Mouse (Mus musculus): ENCODE data around the gene Coq7. TPM values are rescaled to one million over a fixed set of nuclear protein-coding genes. Genes with fewer than 3 reads are reported as not detected.
A peak's percentile ranks its signal among the peaks of the same experiment; 100 is the strongest.

Coq7 gene
- polyA plus RNA-seq, 1 experiment from 2014 or later, result 145 TPM

DNA sequence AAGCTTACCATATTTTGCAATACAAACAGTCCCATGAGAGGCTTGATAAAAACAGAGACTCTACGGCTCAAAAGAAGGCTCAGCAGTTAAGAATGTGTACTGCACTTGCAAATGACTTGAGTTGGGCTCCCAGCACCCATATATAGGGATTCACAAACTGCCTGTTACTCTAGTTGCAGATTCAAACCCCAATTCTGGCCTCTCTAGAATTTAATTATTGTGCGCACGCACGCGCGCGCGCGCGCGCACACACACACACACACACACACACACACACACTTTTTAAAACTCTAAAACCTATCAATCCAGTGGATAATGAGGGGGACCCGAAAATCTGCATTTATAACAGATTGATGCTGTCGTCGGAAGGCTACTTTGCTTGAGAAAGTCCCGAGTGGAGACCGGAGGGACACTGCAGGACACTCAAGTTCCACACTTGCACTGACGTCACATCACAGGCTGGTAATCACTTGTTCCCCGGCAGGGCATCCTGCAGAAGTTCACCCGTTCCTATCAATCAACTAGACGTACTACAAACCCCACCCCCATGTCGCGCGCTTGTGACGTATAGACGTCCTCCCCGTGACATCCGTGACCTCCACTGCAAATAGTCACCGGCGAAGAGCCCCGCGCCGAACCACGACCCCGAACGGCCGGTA is 508 bp downstream of the Coq7 start:
- peak; percentile 85 for ATAC-seq (ENCODE audit: extremely low read depth, insufficient number of reproducible peaks, low FRiP score, low TSS enrichment)
- Histone ChIP-seq H3K27me3 (replicated peaks) (no peaks in the 10 kb centered on the region), H3K36me3 (peaks cover 16% of the 10 kb centered on the region), H3K9me3 (no peaks in the 10 kb centered on the region), H3K4me3 (peak overlapping the region; percentile 67), H3K27ac (replicated peaks) (peak overlapping the region; percentile 94), H3K4me2 (peak overlapping the region; percentile 84), H3K9ac (peak overlapping the region; percentile 86), H3K4me1 (peaks cover 11% of the 10 kb centered on the region)
- 1% methylated on average over 36 of the region's 36 CpGs for WGBS

GRCm38 (mm10) chr7:118526967-118527366 is 6.2 kb downstream of the Coq7 start:
- H3K9me3 ChIP-seq, result no peaks in the 10 kb centered on the region
- peaks cover 2% of the 10 kb centered on the region for H3K4me1 ChIP-seq
- no peak overlapping the region for H3K4me2 ChIP-seq
- H3K27me3 ChIP-seq (replicated peaks), result no peaks in the 10 kb centered on the region
- H3K36me3 ChIP-seq, result peaks cover 64% of the 10 kb centered on the region
- no peak for ATAC-seq (ENCODE audit: extremely low read depth, insufficient number of reproducible peaks, low FRiP score, low TSS enrichment)
- WGBS, result 76% methylated on average over 4 of the region's 4 CpGs
- H3K9ac ChIP-seq, result no peak overlapping the region
- no peak overlapping the region for H3K4me3 ChIP-seq
- no peak overlapping the region for H3K27ac ChIP-seq (replicated peaks)

- WGBS, result 62% methylated on average over 5 of the region's 5 CpGs
- Histone ChIP-seq H3K4me2 (no peak overlapping the region), H3K4me3 (no peak overlapping the region), H3K9me3 (no peaks in the 10 kb centered on the region), H3K27me3 (replicated peaks) (peaks cover 7% of the 10 kb centered on the region; the same call in 1 of the 2 replicates), H3K27ac (replicated peaks) (no peak overlapping the region), H3K36me3 (peaks cover 43% of the 10 kb centered on the region), H3K4me1 (peaks cover 12% of the 10 kb centered on the region; the same call in 1 of the 2 replicates), H3K9ac (no peak overlapping the region)
- no peak for ATAC-seq (ENCODE audit: extremely low read depth, insufficient number of reproducible peaks, low FRiP score, low TSS enrichment)
Measured at GRCm38 (mm10) chr7:118522077-118522476, 11.1 kb downstream of the Coq7 start.

- Histone ChIP-seq H3K4me1 (peaks cover 12% of the 10 kb centered on the region; the same call in 1 of the 2 replicates), H3K27ac (replicated peaks) (no peak overlapping the region), H3K9ac (no peak overlapping the region), H3K4me3 (no peak overlapping the region), H3K9me3 (no peaks in the 10 kb centered on the region), H3K4me2 (no peak overlapping the region), H3K27me3 (replicated peaks) (peaks cover 7% of the 10 kb centered on the region; the same call in 1 of the 2 replicates), H3K36me3 (peaks cover 19% of the 10 kb centered on the region)
- no peak for ATAC-seq (ENCODE audit: extremely low read depth, insufficient number of reproducible peaks, low FRiP score, low TSS enrichment)
- WGBS, result 58% methylated on average over 8 of the region's 8 CpGs
Measured at GRCm38 (mm10) chr7:118519661-118520060, 13.5 kb downstream of the Coq7 start.

- 3% methylated on average over 18 of the region's 18 CpGs for WGBS
- H3K9me3 ChIP-seq, result no peaks in the 10 kb centered on the region
- no peak overlapping the region for H3K27ac ChIP-seq (replicated peaks)
- peaks cover 13% of the 10 kb centered on the region for H3K36me3 ChIP-seq
- ATAC-seq (ENCODE audit: extremely low read depth, insufficient number of reproducible peaks, low FRiP score, low TSS enrichment), result no peak
- H3K4me3 ChIP-seq, result no peak overlapping the region
- peaks cover 12% of the 10 kb centered on the region for H3K4me1 ChIP-seq
- H3K27me3 ChIP-seq (replicated peaks), result peaks cover 7% of the 10 kb centered on the region; the same call in 1 of the 2 replicates
- peak overlapping the region; percentile 28; the same call in 1 of the 2 replicates for H3K9ac ChIP-seq
- H3K4me2 ChIP-seq, result no peak overlapping the region
Measured at GRCm38 (mm10) chr7:118518687-118519086, 14.5 kb downstream of the Coq7 start.

DNA sequence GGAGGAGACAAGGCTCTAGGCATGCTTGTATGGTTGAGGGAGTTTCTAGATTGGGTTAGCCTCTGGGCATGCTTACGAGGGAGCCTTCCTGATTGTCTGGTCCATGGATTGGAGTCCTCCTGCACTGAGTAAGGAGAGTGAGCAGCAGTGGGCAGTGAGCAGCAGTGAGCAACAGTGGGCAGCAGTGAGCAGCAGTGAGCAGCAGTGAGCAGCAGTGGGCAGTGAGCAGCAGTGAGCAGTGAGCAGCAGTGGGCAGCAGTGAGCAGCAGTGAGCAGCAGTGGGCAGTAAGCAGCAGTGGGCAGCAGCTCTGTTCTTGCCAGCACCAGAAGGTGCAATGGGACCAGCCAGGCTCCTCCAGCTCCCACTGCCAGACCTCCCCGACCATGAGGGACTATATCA is 15.3 kb downstream of the Coq7 start:
- H3K27ac ChIP-seq (replicated peaks), result no peak overlapping the region
- peaks cover 7% of the 10 kb centered on the region; the same call in 1 of the 2 replicates for H3K27me3 ChIP-seq (replicated peaks)
- no peak for ATAC-seq (ENCODE audit: extremely low read depth, insufficient number of reproducible peaks, low FRiP score, low TSS enrichment)
- no peak overlapping the region for H3K4me2 ChIP-seq
- H3K4me3 ChIP-seq, result no peak overlapping the region
- H3K9ac ChIP-seq, result no peak overlapping the region
- WGBS, result 57% methylated on average over 2 of the region's 2 CpGs
- peaks cover 21% of the 10 kb centered on the region for H3K4me1 ChIP-seq
- peaks cover 5% of the 10 kb centered on the region for H3K36me3 ChIP-seq
- H3K9me3 ChIP-seq, result no peaks in the 10 kb centered on the region

- Histone ChIP-seq H3K4me1 (peaks cover 14% of the 10 kb centered on the region), H3K27ac (replicated peaks) (no peak overlapping the region), H3K4me3 (no peak overlapping the region), H3K27me3 (replicated peaks) (no peaks in the 10 kb centered on the region), H3K9ac (no peak overlapping the region), H3K36me3 (no peaks in the 10 kb centered on the region), H3K9me3 (no peaks in the 10 kb centered on the region), H3K4me2 (no peak overlapping the region)
- ATAC-seq (ENCODE audit: extremely low read depth, insufficient number of reproducible peaks, low FRiP score, low TSS enrichment), result no peak
- 29% methylated on average over 7 of the region's 7 CpGs for WGBS
Measured at GRCm38 (mm10) chr7:118508556-118508955, 24.6 kb downstream of the Coq7 start.

DNA sequence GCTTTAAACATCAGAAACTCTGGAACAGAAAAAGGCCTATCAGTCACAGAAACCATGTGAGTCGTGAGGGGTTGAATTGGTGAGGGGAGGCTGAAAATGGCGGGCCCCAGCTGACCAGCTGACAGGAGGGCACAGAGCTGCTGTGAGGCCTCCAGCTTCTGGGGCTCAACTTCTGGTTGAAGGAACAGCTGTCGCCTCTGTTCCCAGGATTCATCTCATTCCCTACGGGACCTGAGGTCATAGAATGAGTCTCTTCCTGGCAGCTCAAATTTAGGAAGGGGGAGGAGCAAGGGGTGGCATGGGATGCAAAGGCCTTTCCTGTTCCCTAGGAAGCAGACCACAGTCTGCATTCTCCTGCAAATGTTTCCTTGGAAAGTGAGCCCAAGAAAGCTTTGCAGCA is 29.3 kb downstream of the Coq7 start:
- Histone ChIP-seq H3K4me1 (peaks cover 6% of the 10 kb centered on the region; the same call in 1 of the 2 replicates), H3K4me2 (no peak overlapping the region), H3K27me3 (replicated peaks) (no peaks in the 10 kb centered on the region), H3K27ac (replicated peaks) (no peak overlapping the region), H3K36me3 (no peaks in the 10 kb centered on the region), H3K9me3 (no peaks in the 10 kb centered on the region), H3K9ac (no peak overlapping the region), H3K4me3 (no peak overlapping the region)
- WGBS, result 70% methylated on average over 4 of the region's 4 CpGs
- ATAC-seq (ENCODE audit: extremely low read depth, insufficient number of reproducible peaks, low FRiP score, low TSS enrichment), result no peak

- no peak for ATAC-seq (ENCODE audit: extremely low read depth, insufficient number of reproducible peaks, low FRiP score, low TSS enrichment)
- Histone ChIP-seq H3K4me1 (no peaks in the 10 kb centered on the region), H3K9me3 (no peaks in the 10 kb centered on the region), H3K27ac (replicated peaks) (no peak overlapping the region), H3K27me3 (replicated peaks) (no peaks in the 10 kb centered on the region), H3K9ac (no peak overlapping the region), H3K4me2 (no peak overlapping the region), H3K36me3 (no peaks in the 10 kb centered on the region), H3K4me3 (no peak overlapping the region)
- 77% methylated on average over 8 of the region's 8 CpGs for WGBS
Measured at GRCm38 (mm10) chr7:118502333-118502732, 30.8 kb downstream of the Coq7 start.

DNA sequence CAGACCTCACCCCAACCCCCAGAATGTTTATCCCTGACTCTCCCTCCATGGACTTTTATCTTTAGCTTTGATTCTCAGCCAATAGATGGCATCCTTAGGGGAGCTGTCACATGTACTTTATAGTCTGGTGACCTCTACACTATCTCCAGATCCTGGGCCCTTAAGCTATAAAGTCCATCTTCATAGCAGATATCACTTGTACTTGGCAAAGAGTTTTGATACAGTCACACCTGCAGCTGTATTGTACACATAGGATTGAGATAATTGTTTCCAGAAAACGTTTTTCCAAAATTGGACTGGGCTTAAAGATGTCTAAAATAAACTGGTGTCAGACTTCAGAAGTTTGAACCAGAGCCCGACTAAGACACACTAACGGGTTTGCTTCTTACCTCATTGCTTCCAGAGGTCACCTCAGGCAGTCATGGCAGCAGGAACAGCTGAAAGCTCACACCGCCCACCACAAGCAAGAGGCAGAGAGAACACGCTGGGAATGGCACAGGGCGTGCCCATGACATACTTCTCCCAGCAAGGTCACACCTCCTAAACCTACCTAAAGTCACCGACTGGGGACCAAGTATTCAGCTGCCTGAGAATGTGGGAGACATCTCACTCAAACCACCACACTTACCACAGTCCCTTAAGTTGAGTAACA is 33.2 kb downstream of the Coq7 start:
- H3K4me1 ChIP-seq, result no peaks in the 10 kb centered on the region
- 0 out of 2 replicates have a peak, but pooled peaks cover under 1% of the 10 kb centered on the region for H3K27me3 ChIP-seq (replicated peaks)
- 52% methylated on average over 7 of the region's 7 CpGs for WGBS
- H3K9me3 ChIP-seq, result no peaks in the 10 kb centered on the region
- no peak overlapping the region for H3K27ac ChIP-seq (replicated peaks)
- no peak overlapping the region for H3K4me3 ChIP-seq
- no peaks in the 10 kb centered on the region for H3K36me3 ChIP-seq
- no peak overlapping the region for H3K9ac ChIP-seq
- no peak overlapping the region for H3K4me2 ChIP-seq
- ATAC-seq (ENCODE audit: extremely low read depth, insufficient number of reproducible peaks, low FRiP score, low TSS enrichment), result no peak

DNA sequence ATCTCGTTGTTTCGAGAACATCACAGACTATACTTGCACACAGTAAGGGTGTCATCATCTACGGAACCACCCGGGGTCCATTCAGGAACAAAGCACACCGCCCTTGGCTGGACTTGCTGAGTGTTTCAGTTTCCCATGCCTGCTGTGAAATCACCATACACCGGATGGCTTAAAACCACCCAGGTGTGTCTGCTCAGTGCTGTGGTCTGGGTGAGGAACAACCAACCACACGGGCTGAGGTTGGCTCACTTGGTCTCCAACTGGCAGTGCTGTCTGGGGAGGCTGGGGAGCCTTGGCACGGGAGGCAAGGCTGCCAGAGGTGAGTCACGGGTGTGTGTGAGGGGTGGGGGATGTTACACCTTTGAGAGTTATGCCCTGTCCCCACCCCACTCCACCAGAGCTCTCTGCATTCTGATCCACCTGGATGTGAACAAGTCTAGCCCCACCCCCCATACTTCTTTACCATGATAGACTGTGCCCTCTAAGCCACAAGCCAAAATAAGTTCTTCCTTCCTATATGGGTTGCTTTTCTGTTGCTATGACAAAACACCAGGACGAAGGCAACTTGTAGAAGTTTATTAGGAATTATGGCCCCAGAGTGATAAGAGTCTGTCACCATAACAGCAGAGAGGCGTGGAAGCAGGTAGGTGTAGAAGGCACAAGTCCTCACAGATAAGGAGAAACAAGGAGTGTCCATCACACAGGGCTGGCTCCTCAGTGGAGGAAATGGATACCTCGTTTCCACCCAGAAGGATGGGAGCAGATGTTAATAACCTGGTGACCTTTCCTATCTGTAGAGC is 34.0 kb downstream of the Coq7 start:
- Histone ChIP-seq H3K4me3 (no peak overlapping the region), H3K36me3 (no peaks in the 10 kb centered on the region), H3K4me2 (no peak overlapping the region), H3K4me1 (no peaks in the 10 kb centered on the region), H3K27me3 (replicated peaks) (0 out of 2 replicates have a peak, but pooled peaks cover 3% of the 10 kb centered on the region), H3K9me3 (no peaks in the 10 kb centered on the region), H3K27ac (replicated peaks) (no peak overlapping the region), H3K9ac (no peak overlapping the region)
- WGBS, result 65% methylated on average over 12 of the region's 12 CpGs
- no peak for ATAC-seq (ENCODE audit: extremely low read depth, insufficient number of reproducible peaks, low FRiP score, low TSS enrichment)
